Mouse (Mus musculus) liver, adult (tissue): ENCODE measurements around the gene Sox14.

ENCODE experiments used
- GATA4 ChIP-seq: IDR thresholded peaks from 2 replicates; pipeline ENCODE4 v1.6.1; 2014; ENCODE audit warnings: mild to moderate bottlenecking, low read length; ENCODE audit not compliant: insufficient replicate concordance

Gene Sox14

DNA sequence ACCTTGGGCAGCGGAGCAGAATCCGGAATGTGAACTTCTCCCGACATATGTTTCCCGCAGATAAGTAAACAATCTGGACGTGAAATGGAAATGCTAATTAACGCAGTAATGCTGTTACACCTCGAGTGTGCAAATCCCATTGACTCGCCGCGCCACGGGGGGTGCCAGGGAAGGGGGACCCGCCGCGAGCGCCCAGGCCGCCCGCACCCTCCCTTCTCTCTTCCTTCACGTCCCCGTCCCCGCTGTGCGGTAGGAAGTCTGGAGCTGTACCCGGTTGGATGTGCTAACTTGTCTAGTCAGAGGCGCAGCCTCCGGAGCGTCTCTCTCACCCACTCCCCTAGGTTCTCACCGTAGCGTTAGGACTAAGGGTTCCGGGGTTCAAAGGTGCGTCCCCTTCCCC is 6.7 kb downstream of the Sox14 start:
- no peak for TF ChIP-seq GATA4

GRCm38 (mm10) chr9:99868606-99869005 is 7.4 kb downstream of the Sox14 start:
- no peak for TF ChIP-seq GATA4

DNA sequence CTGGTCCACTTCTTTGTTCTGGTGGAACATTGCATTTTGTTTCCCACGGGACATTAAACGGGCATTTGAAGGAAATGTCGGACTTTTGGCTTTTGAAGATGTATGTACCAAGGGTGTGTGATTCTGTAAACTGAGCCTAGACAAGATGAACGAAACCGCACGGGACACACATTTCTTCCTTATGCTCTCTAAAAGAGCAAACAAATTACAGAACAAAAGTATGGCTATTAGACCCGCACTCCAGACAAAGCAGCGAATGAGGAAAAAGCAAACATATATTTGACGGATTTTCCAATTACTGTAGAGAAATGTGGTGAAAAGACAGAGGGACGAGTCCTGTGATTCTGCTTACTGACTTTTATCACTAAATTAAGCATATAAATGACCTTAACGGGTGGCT is 7.9 kb downstream of the Sox14 start:
- no peak for TF ChIP-seq GATA4

- no peak for TF ChIP-seq GATA4
Measured at GRCm38 (mm10) chr9:99862936-99863335, 13.0 kb downstream of the Sox14 start.

GRCm38 (mm10) chr9:99854486-99854885 is 21.5 kb downstream of the Sox14 start:
- no peak for TF ChIP-seq GATA4

GRCm38 (mm10) chr9:99853356-99853755 is 22.6 kb downstream of the Sox14 start:
- no peak for TF ChIP-seq GATA4

DNA sequence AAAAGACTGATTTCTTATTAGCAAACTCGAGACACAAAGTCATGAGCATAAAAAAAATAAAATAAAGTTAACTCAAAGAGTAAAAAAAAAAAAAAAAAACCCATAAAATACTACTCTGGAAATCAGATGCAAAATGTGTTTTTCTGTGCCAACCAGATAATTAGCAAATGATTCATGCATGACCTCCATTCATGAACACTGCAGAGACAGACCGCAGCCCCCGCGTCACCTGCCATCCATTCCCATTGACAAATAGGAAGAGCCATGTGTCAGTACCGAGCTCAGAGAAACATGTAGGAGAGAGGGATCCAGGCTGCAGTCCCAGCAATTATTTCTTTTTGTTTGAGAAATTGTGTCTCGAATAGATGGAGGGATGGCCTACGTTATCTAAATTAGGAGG is 25.6 kb downstream of the Sox14 start:
- TF ChIP-seq GATA4, result no peak

DNA sequence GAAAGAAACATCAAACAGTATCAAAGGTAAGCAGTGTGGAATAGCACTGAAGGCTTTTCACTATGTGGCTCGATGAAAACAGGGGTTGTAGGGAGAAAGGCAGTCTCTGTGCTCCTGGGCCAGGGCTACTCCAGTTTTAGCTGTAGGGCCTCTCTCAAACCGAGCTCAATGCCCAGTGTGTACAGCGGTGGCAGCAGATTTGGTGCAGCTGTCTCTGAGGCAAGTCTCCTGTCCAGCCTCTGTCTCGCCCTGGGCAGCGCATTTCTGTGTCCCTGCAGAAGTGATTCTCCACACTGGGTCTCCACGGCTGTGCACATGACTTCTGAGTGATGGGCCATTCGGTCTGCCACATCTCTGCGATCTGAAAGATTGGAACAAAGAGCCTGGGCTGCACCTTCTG is 27.6 kb downstream of the Sox14 start:
- no peak for TF ChIP-seq GATA4

GRCm38 (mm10) chr9:99846820-99847219 is 29.1 kb downstream of the Sox14 start:
- no peak for TF ChIP-seq GATA4

DNA sequence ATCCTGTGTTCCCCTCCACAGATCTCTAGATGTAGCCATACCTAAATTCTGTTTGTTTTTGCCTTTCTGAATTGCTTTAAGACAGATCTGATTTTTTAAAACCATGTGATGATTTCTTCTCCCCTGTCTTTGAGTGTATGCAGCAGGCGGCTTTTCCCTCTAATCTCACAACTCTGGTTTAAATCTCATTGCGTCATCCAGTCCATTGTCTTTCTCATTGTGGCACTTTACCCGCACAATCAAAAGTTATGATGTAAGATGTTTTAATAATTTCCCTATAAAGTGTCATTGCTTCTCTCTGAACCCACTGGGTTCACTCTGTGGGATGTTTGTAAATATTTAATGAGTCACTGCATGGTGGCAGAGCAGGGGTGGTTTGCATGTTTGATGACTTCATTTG is 36.6 kb downstream of the Sox14 start:
- no peak for TF ChIP-seq GATA4

GRCm38 (mm10) chr9:99838877-99839276 is 37.1 kb downstream of the Sox14 start:
- TF ChIP-seq GATA4, result no peak

DNA sequence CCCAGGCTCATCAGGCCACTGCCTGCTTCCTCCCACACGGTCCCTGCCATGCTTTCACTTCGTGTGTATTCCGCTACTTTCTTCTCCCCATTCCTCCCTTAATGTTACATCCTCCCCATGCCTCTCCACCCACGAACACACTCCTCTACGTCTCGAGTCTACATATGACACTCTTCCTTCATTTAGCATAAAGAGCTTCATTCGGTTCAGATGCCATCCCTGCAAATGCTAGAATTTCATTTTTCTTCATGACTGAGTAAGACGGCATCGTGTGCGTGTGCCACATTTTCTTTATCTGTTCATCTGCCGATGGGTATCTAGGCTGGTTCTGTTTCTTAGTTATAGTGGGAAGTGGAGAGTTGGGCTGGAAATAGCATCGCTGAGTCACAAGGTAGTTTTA is 39.3 kb downstream of the Sox14 start:
- no peak for TF ChIP-seq GATA4

GRCm38 (mm10) chr9:99835624-99836430 is 40.1 kb downstream of the Sox14 start:
- no peak for TF ChIP-seq GATA4
